Mouse (Mus musculus) c-Kit-positive CD71-positive TER-119-negative erythroid progenitor cells, embryonic 14.5 days (primary cell): Measurements from ENCODE around the gene Il13ra1.

Source experiments
- DNase-seq: peaks from one replicate; pipeline ENCODE4 v3.0.0-alpha.2; 2013; ENCODE audit warnings: low read depth

The Il13ra1 gene

GRCm38 (mm10) chrX:36195736-36196525, 84.0 kb downstream of the Il13ra1 start, which contains the start of gene Zcchc12:
Zcchc12 (plus strand) TSS chrX:36195904.
- no peak for DNase-seq

GRCm38 (mm10) chrX:36209554-36209953, 97.6 kb downstream of the Il13ra1 start:
- DNase-seq, result no peak

DNA sequence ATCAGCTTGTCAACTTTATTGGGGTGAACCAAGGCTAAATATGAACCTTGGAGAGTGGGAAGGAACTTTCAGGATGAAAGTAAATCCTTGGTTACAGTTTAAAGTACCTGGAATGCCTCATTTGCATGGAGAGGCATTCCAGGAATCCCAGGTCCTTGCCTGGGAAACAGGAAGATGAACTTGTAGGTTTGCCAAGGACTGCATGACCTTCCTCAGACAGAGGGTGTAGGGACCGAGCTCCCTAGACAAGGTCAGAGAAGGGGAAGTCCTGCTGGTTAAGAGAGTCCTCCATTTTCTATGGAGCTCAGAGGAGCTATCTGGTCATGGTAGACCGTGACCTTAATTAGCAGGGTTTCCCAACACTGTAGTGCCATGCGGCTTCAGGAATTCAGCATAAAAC, 99.3 kb downstream of the Il13ra1 start:
- no peak for DNase-seq
